Mouse (Mus musculus): ENCODE measurements around the gene Vkorc1.
"Not testable (repeated sequence)": the region's sequence is repeated elsewhere in the genome, so short reads cannot be mapped to it uniquely, and the experiment has no call there.

Gene Vkorc1

GRCm38 (mm10) chr7:127895442-127895841 lies at the start of gene Vkorc1, which contains the start of gene Gm21974:
Gene Vkorc1, minus strand, starts transcription at chr7:127895617.
Gene Gm21974, minus strand, starts transcription at chr7:127895454.
- DNase-seq, result peak; percentile 98

GRCm38 (mm10) chr7:127944614-127945013 lies 49.2 kb upstream of the Vkorc1 start:
- DNase-seq, result no peak

- DNase-seq, result not testable (repeated sequence)
These were observed 46.7 kb upstream of the Vkorc1 start for GRCm38 (mm10) chr7:127942097-127942496.

- no peak for DNase-seq
These were observed 40.9 kb upstream of the Vkorc1 start for GRCm38 (mm10) chr7:127936216-127936884.

GRCm38 (mm10) chr7:127935748-127936159 lies 40.3 kb upstream of the Vkorc1 start:
- DNase-seq, result no peak

- DNase-seq, result peak; percentile 97
These were observed 39.8 kb upstream of the Vkorc1 start for GRCm38 (mm10) chr7:127935028-127935722.

- no peak for DNase-seq
These were observed 38.7 kb upstream of the Vkorc1 start for GRCm38 (mm10) chr7:127934075-127934474.

- DNase-seq, result peak; percentile 59
These were observed 37.0 kb upstream of the Vkorc1 start for GRCm38 (mm10) chr7:127932273-127933031.

GRCm38 (mm10) chr7:127931351-127932135 lies 36.1 kb upstream of the Vkorc1 start:
- peak; percentile 82 for DNase-seq

- DNase-seq, result no peak
These were observed 35.2 kb upstream of the Vkorc1 start for GRCm38 (mm10) chr7:127930636-127931035.

- DNase-seq, result peak; percentile 92
These were observed 34.5 kb upstream of the Vkorc1 start, which contains the start of gene Prss8 for GRCm38 (mm10) chr7:127929923-127930322. Gene Prss8, minus strand, starts transcription at chr7:127930104.

GRCm38 (mm10) chr7:127928596-127928995 lies 33.2 kb upstream of the Vkorc1 start:
- peak; percentile 64 for DNase-seq

GRCm38 (mm10) chr7:127927726-127928125 lies 32.3 kb upstream of the Vkorc1 start:
- no peak for DNase-seq

- peak; percentile 76 for DNase-seq
These were observed 31.4 kb upstream of the Vkorc1 start for GRCm38 (mm10) chr7:127926846-127927245.

- DNase-seq, result peak; percentile 82
These were observed 30.6 kb upstream of the Vkorc1 start for GRCm38 (mm10) chr7:127926066-127926465.

GRCm38 (mm10) chr7:127925252-127925651 lies 29.8 kb upstream of the Vkorc1 start:
- peak; percentile 92 for DNase-seq

GRCm38 (mm10) chr7:127923714-127924113 lies 28.3 kb upstream of the Vkorc1 start:
- no peak for DNase-seq

GRCm38 (mm10) chr7:127922451-127923275 lies 27.2 kb upstream of the Vkorc1 start:
- DNase-seq, result no peak

GRCm38 (mm10) chr7:127921516-127921915 lies 26.1 kb upstream of the Vkorc1 start:
- no peak for DNase-seq

- DNase-seq, result no peak
These were observed 23.9 kb upstream of the Vkorc1 start for GRCm38 (mm10) chr7:127919290-127919689.

- peak; percentile 73 for DNase-seq
These were observed 22.8 kb upstream of the Vkorc1 start for GRCm38 (mm10) chr7:127918203-127918602.

GRCm38 (mm10) chr7:127915293-127915692 lies 19.9 kb upstream of the Vkorc1 start:
- no peak for DNase-seq

All from kidney, postnatal 14 days (tissue).